Mouse (Mus musculus): Measurements from ENCODE around the gene Obsl1.

Gene Obsl1

GRCm38 (mm10) chr1:75518427-75518826 is 12.2 kb upstream of the Obsl1 start:
- no peak for DNase-seq (ENCODE audit: low spot score in 2 of 2)

- DNase-seq (ENCODE audit: low spot score in 2 of 2), result no peak
Measured at GRCm38 (mm10) chr1:75517984-75518383, 11.7 kb upstream of the Obsl1 start.

- no peak for DNase-seq (ENCODE audit: low spot score in 2 of 2)
Measured at GRCm38 (mm10) chr1:75516703-75517380, 10.6 kb upstream of the Obsl1 start.

- no peak for DNase-seq (ENCODE audit: low spot score in 2 of 2)
Measured at GRCm38 (mm10) chr1:75512550-75512949, 6.3 kb upstream of the Obsl1 start.

GRCm38 (mm10) chr1:75511437-75512210 is 5.4 kb upstream of the Obsl1 start:
- no peak for DNase-seq (ENCODE audit: low spot score in 2 of 2)

- no peak for DNase-seq (ENCODE audit: low spot score in 2 of 2)
Measured at GRCm38 (mm10) chr1:75510154-75510553, 3.9 kb upstream of the Obsl1 start.

- DNase-seq (ENCODE audit: low spot score in 2 of 2), result no peak
Measured at GRCm38 (mm10) chr1:75509586-75509985, 3.3 kb upstream of the Obsl1 start.

GRCm38 (mm10) chr1:75507006-75507405 is 754 bp upstream of the Obsl1 start, which contains the start of gene Inha:
TSS of gene Inha (plus strand) at chr1:75507077.
- DNase-seq (ENCODE audit: low spot score in 2 of 2), result no peak

- DNase-seq (ENCODE audit: low spot score in 2 of 2), result no peak
Measured at GRCm38 (mm10) chr1:75505159-75505955, 895 bp downstream of the Obsl1 start.

GRCm38 (mm10) chr1:75504256-75505045 is 1.8 kb downstream of the Obsl1 start:
- DNase-seq (ENCODE audit: low spot score in 2 of 2), result no peak

GRCm38 (mm10) chr1:75503651-75503980 is 2.6 kb downstream of the Obsl1 start:
- DNase-seq (ENCODE audit: low spot score in 2 of 2), result no peak

- DNase-seq (ENCODE audit: low spot score in 2 of 2), result no peak
Measured at GRCm38 (mm10) chr1:75502945-75503650, 3.2 kb downstream of the Obsl1 start.

- no peak for DNase-seq (ENCODE audit: low spot score in 2 of 2)
Measured at GRCm38 (mm10) chr1:75501905-75502304, 4.3 kb downstream of the Obsl1 start.

- no peak for DNase-seq (ENCODE audit: low spot score in 2 of 2)
Measured at GRCm38 (mm10) chr1:75499441-75499840, 6.8 kb downstream of the Obsl1 start.

- no peak for DNase-seq (ENCODE audit: low spot score in 2 of 2)
Measured at GRCm38 (mm10) chr1:75498897-75499296, 7.4 kb downstream of the Obsl1 start.

GRCm38 (mm10) chr1:75494878-75495548 is 11.2 kb downstream of the Obsl1 start:
- no peak for DNase-seq (ENCODE audit: low spot score in 2 of 2)

GRCm38 (mm10) chr1:75492579-75493170 is 13.6 kb downstream of the Obsl1 start:
- no peak for DNase-seq (ENCODE audit: low spot score in 2 of 2)

GRCm38 (mm10) chr1:75490785-75491551 is 15.3 kb downstream of the Obsl1 start:
- no peak for DNase-seq (ENCODE audit: low spot score in 2 of 2)
